Mouse (Mus musculus) E14TG2a.4 (cell line): ENCODE data around the gene Gm20388.

Experiments
- CTCF ChIP-seq: conservative IDR thresholded peaks from 2 replicates; pipeline ENCODE4 v1.5.1; 2014; ENCODE audit warnings: low read length
- POU5F1 ChIP-seq: IDR thresholded peaks from 2 replicates; pipeline ENCODE4 v1.6.1; 2014; ENCODE audit warnings: low read length, borderline replicate concordance

DNA sequence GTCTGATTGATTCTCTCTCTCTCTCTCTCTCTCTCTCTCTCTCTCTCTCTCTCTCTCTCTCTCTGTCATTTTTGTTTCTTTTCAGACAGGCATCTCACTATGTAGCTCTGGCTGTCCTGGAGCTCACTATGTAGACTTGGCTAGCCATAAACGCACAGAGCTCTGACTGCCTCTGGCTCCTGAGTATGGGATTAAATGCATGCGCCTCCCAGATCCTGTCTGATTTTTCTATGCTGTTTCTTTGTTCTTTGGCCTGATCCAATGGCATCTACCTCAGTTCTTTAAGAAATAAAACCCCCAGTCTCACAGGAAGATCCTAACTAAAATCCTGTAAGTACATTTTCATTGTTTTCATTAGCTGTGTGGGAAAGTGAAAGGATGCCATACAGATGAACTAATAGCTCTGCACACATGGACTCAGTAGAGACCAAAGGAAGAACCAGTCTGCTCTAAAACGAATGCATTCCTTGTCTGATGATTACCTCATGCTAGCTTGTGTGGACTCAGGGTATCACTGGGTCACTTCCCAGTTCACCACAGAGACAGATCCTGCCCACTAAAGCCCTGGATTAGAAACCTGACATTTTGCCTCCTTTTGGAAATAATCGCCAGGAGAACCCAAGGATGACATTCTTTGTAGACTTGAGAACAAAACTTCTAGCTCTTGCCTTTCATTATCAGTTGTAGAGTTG lies 4156.6 kb downstream of the Gm20388 start:
- TF ChIP-seq CTCF (no peak), POU5F1 (no peak)
